Mouse (Mus musculus): ENCODE results near the gene Spi1. TPM values are rescaled to one million over a fixed set of nuclear protein-coding genes. Genes with fewer than 3 reads are reported as not detected.
A peak's percentile ranks its signal among the peaks of the same experiment; 100 is the strongest.

The Spi1 gene
- total RNA-seq, 1 experiment: 0.31 TPM

- no peak for TF ChIP-seq ZC3H11A (IDR thresholded peaks at IDR 0.05; ENCODE audit: borderline replicate concordance, low read depth, low read length)
- TF ChIP-seq MAFK (IDR thresholded peaks at IDR 0.05; ENCODE audit: insufficient read depth, low read depth, low read length): no peak
- no peak for TF ChIP-seq HCFC1 (IDR thresholded peaks at IDR 0.05; ENCODE audit: borderline replicate concordance, insufficient read depth, low read length)
- no peak for TF ChIP-seq ZNF384 (IDR thresholded peaks at IDR 0.05; ENCODE audit: low read depth, low read length)
- no peak for TF ChIP-seq CHD2 (IDR thresholded peaks at IDR 0.05; ENCODE audit: low read depth, low read length)
Observed at GRCm38 (mm10) chr2:91072092-91072491, 10.1 kb upstream of the Spi1 start.

GRCm38 (mm10) chr2:91077957-91078313 lies 4.3 kb upstream of the Spi1 start:
- Histone ChIP-seq H3K9me3 (ENCODE audit: control insufficient read depth, insufficient read depth, low read depth, low read length) (no peaks in the 10 kb centered on the region), H3K4me3 (ENCODE audit: insufficient read depth in 1 of 2, low read depth in 1 of 2, low read length in 2 of 2, poor library complexity in 1 of 2, severe bottlenecking in 1 of 2) (peak overlapping the region in 1 of 2 experiments; percentile 52; a peak in 1 of 4 replicates), H3K36me3 (ENCODE audit: control insufficient read depth, insufficient read depth, low read length, poor library complexity, severe bottlenecking) (no peaks in the 10 kb centered on the region), H3K4me1 (ENCODE audit: control insufficient read depth in 2 of 2, insufficient read depth in 2 of 2, low read length in 2 of 2, poor library complexity in 1 of 2) (peaks cover 0 to 2% of the 10 kb centered on the region in 2 experiments; a peak in 2 of 4 replicates), H3K27ac (ENCODE audit: insufficient read depth, low read depth, low read length, poor library complexity, severe bottlenecking) (no peak overlapping the region), H3K9ac (ENCODE audit: insufficient read depth, low read depth, low read length, poor library complexity, severe bottlenecking) (no peak overlapping the region)
- DNase-seq (ENCODE audit: low read depth, low spot score): no peak
- in situ Hi-C loops (cut with MboI; ENCODE audit: low sequenced_read_pairs in 2 of 2, unreplicated experiment in 2 of 2): no loop called here
- TF ChIP-seq HCFC1 (IDR thresholded peaks at IDR 0.05; ENCODE audit: borderline replicate concordance, insufficient read depth, low read length) (no peak), ZNF384 (IDR thresholded peaks at IDR 0.05; ENCODE audit: low read depth, low read length) (no peak), MAFK (IDR thresholded peaks at IDR 0.05; ENCODE audit: insufficient read depth, low read depth, low read length) (no peak), CHD2 (IDR thresholded peaks at IDR 0.05; ENCODE audit: low read depth, low read length) (no peak), ZC3H11A (IDR thresholded peaks at IDR 0.05; ENCODE audit: borderline replicate concordance, low read depth, low read length) (no peak)

More at GRCm38 (mm10) chr2:91072092-91072491, 10.1 kb upstream of the Spi1 start:
- Histone ChIP-seq H3K4me3 (ENCODE audit: insufficient read depth in 1 of 2, low read depth in 1 of 2, low read length in 2 of 2, poor library complexity in 1 of 2, severe bottlenecking in 1 of 2) (no peak overlapping the region), H3K36me3 (ENCODE audit: control insufficient read depth, insufficient read depth, low read length, poor library complexity, severe bottlenecking) (no peaks in the 10 kb centered on the region), H3K9me3 (ENCODE audit: control insufficient read depth, insufficient read depth, low read depth, low read length) (no peaks in the 10 kb centered on the region), H3K27ac (ENCODE audit: insufficient read depth, low read depth, low read length, poor library complexity, severe bottlenecking) (no peak overlapping the region), H3K9ac (ENCODE audit: insufficient read depth, low read depth, low read length, poor library complexity, severe bottlenecking) (no peak overlapping the region), H3K4me1 (ENCODE audit: control insufficient read depth in 2 of 2, insufficient read depth in 2 of 2, low read length in 2 of 2, poor library complexity in 1 of 2) (peaks cover 0 to 9% of the 10 kb centered on the region in 2 experiments; a peak in 2 of 4 replicates)
- no peak for DNase-seq (ENCODE audit: low read depth, low spot score)
- in situ Hi-C loops (cut with MboI; ENCODE audit: low sequenced_read_pairs in 2 of 2, unreplicated experiment in 2 of 2): no loop called here

DNA sequence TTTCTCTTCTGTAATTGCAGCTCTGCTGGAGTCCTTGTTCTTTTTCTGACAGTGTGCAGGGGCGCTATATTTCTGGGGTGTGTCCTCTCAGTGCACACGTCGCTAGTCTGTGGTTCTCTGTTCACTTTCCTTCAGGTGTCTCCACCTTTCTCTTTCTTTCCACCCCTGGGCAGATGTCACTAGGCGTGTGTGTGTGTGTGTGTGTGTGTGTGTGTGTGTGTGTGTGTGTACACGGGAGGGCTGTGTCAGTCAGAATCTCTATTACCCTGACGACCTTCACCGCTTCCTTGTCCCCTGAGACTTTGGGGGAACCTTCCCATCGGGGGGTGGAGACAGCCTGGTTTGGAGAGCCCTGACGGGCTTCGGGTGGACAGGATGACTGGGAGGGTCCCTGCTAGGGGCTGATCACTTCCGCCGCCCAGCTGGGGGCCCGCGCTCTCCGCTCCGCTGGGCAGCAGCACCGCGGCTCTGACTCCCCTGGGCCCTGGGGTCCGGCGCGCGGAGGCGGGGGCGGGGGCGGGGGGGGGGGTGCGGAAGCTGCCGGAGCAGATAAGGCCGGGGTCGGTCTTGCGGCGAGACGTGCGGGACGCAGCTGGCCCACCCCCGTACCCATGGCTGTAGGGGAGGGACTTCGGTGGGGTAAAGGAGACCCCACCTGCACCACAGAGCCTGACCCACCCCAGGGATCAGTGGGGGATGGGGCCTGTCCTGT lies 3.7 kb upstream of the Spi1 start:
- H3K27ac ChIP-seq (ENCODE audit: insufficient read depth, low read depth, low read length, poor library complexity, severe bottlenecking): no peak overlapping the region
- H3K9ac ChIP-seq (ENCODE audit: insufficient read depth, low read depth, low read length, poor library complexity, severe bottlenecking): peak overlapping the region; percentile 45; the same call in 1 of the 2 replicates
- no peaks in the 10 kb centered on the region for H3K36me3 ChIP-seq (ENCODE audit: control insufficient read depth, insufficient read depth, low read length, poor library complexity, severe bottlenecking)
- peaks cover 0 to 2% of the 10 kb centered on the region in 2 experiments; a peak in 2 of 4 replicates for H3K4me1 ChIP-seq (ENCODE audit: control insufficient read depth in 2 of 2, insufficient read depth in 2 of 2, low read length in 2 of 2, poor library complexity in 1 of 2)
- no peaks in the 10 kb centered on the region for H3K9me3 ChIP-seq (ENCODE audit: control insufficient read depth, insufficient read depth, low read depth, low read length)
- TF ChIP-seq ZNF384 (IDR thresholded peaks at IDR 0.05; ENCODE audit: low read depth, low read length) (no peak), MAFK (IDR thresholded peaks at IDR 0.05; ENCODE audit: insufficient read depth, low read depth, low read length) (no peak), CHD2 (IDR thresholded peaks at IDR 0.05; ENCODE audit: low read depth, low read length) (no peak), ZC3H11A (IDR thresholded peaks at IDR 0.05; ENCODE audit: borderline replicate concordance, low read depth, low read length) (no peak), HCFC1 (IDR thresholded peaks at IDR 0.05; ENCODE audit: borderline replicate concordance, insufficient read depth, low read length) (no peak)
- no peak for DNase-seq (ENCODE audit: low read depth, low spot score)
- H3K4me3 ChIP-seq (ENCODE audit: insufficient read depth in 1 of 2, low read depth in 1 of 2, low read length in 2 of 2, poor library complexity in 1 of 2, severe bottlenecking in 1 of 2): peak overlapping the region; percentile 35 to 52; a peak in 3 of 4 replicates
- in situ Hi-C loops (cut with MboI; ENCODE audit: low sequenced_read_pairs in 2 of 2, unreplicated experiment in 2 of 2): no loop called here

GRCm38 (mm10) chr2:91079026-91079384 lies 3.2 kb upstream of the Spi1 start:
- Histone ChIP-seq H3K36me3 (ENCODE audit: control insufficient read depth, insufficient read depth, low read length, poor library complexity, severe bottlenecking) (no peaks in the 10 kb centered on the region), H3K9ac (ENCODE audit: insufficient read depth, low read depth, low read length, poor library complexity, severe bottlenecking) (0 out of 2 replicates have a peak overlapping the region, but pooled peaks have one; percentile 43), H3K4me1 (ENCODE audit: control insufficient read depth in 2 of 2, insufficient read depth in 2 of 2, low read length in 2 of 2, poor library complexity in 1 of 2) (peaks cover 0 to 2% of the 10 kb centered on the region in 2 experiments; a peak in 2 of 4 replicates), H3K9me3 (ENCODE audit: control insufficient read depth, insufficient read depth, low read depth, low read length) (no peaks in the 10 kb centered on the region), H3K27ac (ENCODE audit: insufficient read depth, low read depth, low read length, poor library complexity, severe bottlenecking) (no peak overlapping the region), H3K4me3 (ENCODE audit: insufficient read depth in 1 of 2, low read depth in 1 of 2, low read length in 2 of 2, poor library complexity in 1 of 2, severe bottlenecking in 1 of 2) (peak overlapping the region; percentile 35 to 52; a peak in 2 of 4 replicates)
- DNase-seq (ENCODE audit: low read depth, low spot score): no peak
- no peak for TF ChIP-seq CHD2 (IDR thresholded peaks at IDR 0.05; ENCODE audit: low read depth, low read length)
- no peak for TF ChIP-seq ZNF384 (IDR thresholded peaks at IDR 0.05; ENCODE audit: low read depth, low read length)
- no peak for TF ChIP-seq MAFK (IDR thresholded peaks at IDR 0.05; ENCODE audit: insufficient read depth, low read depth, low read length)
- no peak for TF ChIP-seq ZC3H11A (IDR thresholded peaks at IDR 0.05; ENCODE audit: borderline replicate concordance, low read depth, low read length)
- no peak for TF ChIP-seq HCFC1 (IDR thresholded peaks at IDR 0.05; ENCODE audit: borderline replicate concordance, insufficient read depth, low read length)
- in situ Hi-C loops (cut with MboI; ENCODE audit: low sequenced_read_pairs in 2 of 2, unreplicated experiment in 2 of 2): no loop called here

Data from ES-E14 (cell line).